Mouse (Mus musculus): ENCODE measurements around the gene Rbl2. TPM values are rescaled to one million over a fixed set of nuclear protein-coding genes. Genes with fewer than 3 reads are reported as not detected.

Gene Rbl2
- polyA plus RNA-seq, 1 experiment from 2014 or later: 13.6 TPM

DNA sequence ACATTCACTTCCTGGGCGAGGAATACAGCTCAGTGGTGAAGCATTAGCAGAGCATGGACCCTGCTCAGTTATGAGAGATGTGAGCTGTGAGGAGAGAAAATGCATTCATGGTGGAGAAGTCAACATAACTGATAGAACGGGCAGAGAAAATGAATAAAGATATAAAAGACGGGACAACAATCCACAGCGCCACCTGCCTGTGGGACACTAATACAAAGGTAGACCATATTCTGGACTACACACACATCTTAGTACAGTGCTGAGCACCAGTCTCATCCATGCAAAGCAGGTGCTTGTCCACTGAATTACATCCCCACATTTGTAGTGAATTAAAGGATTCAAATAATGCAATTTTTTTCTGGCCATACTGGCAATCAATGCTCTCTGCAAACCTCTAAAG is 47.7 kb downstream of the Rbl2 start:
- Histone ChIP-seq H3K4me1 (ENCODE audit: control insufficient read depth, insufficient read depth, low read length) (no peaks in the 10 kb centered on the region), H3K9ac (ENCODE audit: low read length) (no peak overlapping the region), H3K9me3 (ENCODE audit: control insufficient read depth, low read length) (no peaks in the 10 kb centered on the region), H3K27me3 (ENCODE audit: control insufficient read depth, insufficient read depth, low read length) (no peaks in the 10 kb centered on the region), H3K27ac (ENCODE audit: low read depth, low read length) (no peak overlapping the region), H3K36me3 (ENCODE audit: control insufficient read depth, insufficient read depth, low read length) (peaks cover 11% of the 10 kb centered on the region), H3K4me2 (no peak overlapping the region), H3K4me3 (ENCODE audit: low read depth, low read length) (no peak overlapping the region)
- DNase-seq (ENCODE audit: low spot score, missing footprints) (no peak), ATAC-seq (ENCODE audit: low FRiP score) (no peak)
- WGBS: 90% methylated on average over 4 of the region's 4 CpGs

DNA sequence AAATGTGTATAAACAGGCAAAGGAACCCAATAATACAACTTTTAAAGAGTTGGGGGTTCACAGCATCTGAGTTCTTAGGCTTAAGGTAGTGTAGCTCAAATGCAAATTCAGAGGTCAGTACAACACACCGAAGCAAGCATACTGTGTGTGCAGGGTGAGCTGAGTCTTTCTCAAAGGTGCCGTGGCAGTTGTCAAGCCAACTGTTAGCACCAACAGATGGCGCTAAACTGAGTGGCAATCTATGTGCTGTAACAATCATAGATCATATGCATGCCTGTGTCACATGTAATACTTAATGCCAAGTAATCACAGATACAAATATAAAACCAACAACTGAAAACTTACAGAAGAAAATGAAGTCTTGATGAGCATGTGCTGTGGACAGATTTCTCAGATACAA is 48.3 kb downstream of the Rbl2 start:
- Histone ChIP-seq H3K9ac (ENCODE audit: low read length) (no peak overlapping the region), H3K27me3 (ENCODE audit: control insufficient read depth, insufficient read depth, low read length) (no peaks in the 10 kb centered on the region), H3K9me3 (ENCODE audit: control insufficient read depth, low read length) (no peaks in the 10 kb centered on the region), H3K4me1 (ENCODE audit: control insufficient read depth, insufficient read depth, low read length) (no peaks in the 10 kb centered on the region), H3K36me3 (ENCODE audit: control insufficient read depth, insufficient read depth, low read length) (peaks cover 15% of the 10 kb centered on the region), H3K27ac (ENCODE audit: low read depth, low read length) (no peak overlapping the region), H3K4me3 (ENCODE audit: low read depth, low read length) (no peak overlapping the region), H3K4me2 (no peak overlapping the region)
- no peak for DNase-seq (ENCODE audit: low spot score, missing footprints)
- 76% methylated on average over 3 of the region's 3 CpGs for WGBS
- ATAC-seq (ENCODE audit: low FRiP score): no peak

DNA sequence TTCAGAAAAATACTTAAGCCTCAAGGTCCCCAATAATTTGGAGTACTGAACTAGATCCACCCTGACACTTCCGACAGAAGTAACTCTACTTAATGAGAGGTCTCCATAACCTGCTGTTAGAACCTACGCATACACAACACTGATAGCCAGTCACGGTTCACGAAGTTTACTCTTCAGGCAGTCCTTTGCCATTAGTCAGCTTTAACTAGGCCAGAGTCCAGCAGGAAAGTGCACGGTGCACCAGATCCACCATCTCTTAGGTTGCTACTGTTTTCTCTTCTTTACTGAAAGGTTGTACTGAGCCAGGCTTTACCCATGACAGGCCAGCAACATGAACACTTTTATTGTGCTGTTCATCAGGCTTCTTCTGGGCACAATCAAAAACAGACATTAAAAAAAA is 54.5 kb downstream of the Rbl2 start:
- H3K9ac ChIP-seq (ENCODE audit: low read length): no peak overlapping the region
- no peaks in the 10 kb centered on the region for H3K27me3 ChIP-seq (ENCODE audit: control insufficient read depth, insufficient read depth, low read length)
- H3K4me1 ChIP-seq (ENCODE audit: control insufficient read depth, insufficient read depth, low read length): no peaks in the 10 kb centered on the region
- no peaks in the 10 kb centered on the region for H3K9me3 ChIP-seq (ENCODE audit: control insufficient read depth, low read length)
- H3K36me3 ChIP-seq (ENCODE audit: control insufficient read depth, insufficient read depth, low read length): peaks cover 22% of the 10 kb centered on the region
- no peak for ATAC-seq (ENCODE audit: low FRiP score)
- no peak overlapping the region for H3K4me2 ChIP-seq
- no peak overlapping the region for H3K27ac ChIP-seq (ENCODE audit: low read depth, low read length)
- 97% methylated on average over 5 of the region's 5 CpGs for WGBS
- no peak for DNase-seq (ENCODE audit: low spot score, missing footprints)
- H3K4me3 ChIP-seq (ENCODE audit: low read depth, low read length): no peak overlapping the region

DNA sequence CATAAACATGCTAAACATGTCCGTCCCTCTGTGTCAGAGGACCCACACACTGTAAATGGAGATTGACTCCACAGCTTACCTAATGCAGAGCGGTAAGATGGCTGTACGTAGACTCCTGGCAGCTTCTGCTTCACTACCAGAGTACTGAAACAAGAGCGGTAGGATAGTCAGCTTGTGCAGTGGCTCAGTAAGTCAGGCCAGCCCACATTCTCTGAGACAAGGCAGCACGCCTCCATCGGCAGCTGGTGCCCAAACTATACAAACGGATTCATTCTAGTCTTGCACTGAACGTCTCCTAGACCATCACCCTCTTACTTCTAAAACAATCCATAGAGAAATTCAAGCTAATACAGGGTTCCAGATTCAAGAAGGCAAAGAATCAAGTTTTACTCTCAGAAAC is 56.9 kb downstream of the Rbl2 start:
- H3K9me3 ChIP-seq (ENCODE audit: control insufficient read depth, low read length): no peaks in the 10 kb centered on the region
- H3K27ac ChIP-seq (ENCODE audit: low read depth, low read length): no peak overlapping the region
- H3K27me3 ChIP-seq (ENCODE audit: control insufficient read depth, insufficient read depth, low read length): no peaks in the 10 kb centered on the region
- no peak overlapping the region for H3K4me2 ChIP-seq
- 92% methylated on average over 8 of the region's 8 CpGs for WGBS
- H3K4me3 ChIP-seq (ENCODE audit: low read depth, low read length): no peak overlapping the region
- H3K9ac ChIP-seq (ENCODE audit: low read length): no peak overlapping the region
- no peak for DNase-seq (ENCODE audit: low spot score, missing footprints)
- H3K36me3 ChIP-seq (ENCODE audit: control insufficient read depth, insufficient read depth, low read length): peaks cover 17% of the 10 kb centered on the region
- no peaks in the 10 kb centered on the region for H3K4me1 ChIP-seq (ENCODE audit: control insufficient read depth, insufficient read depth, low read length)
- no peak for ATAC-seq (ENCODE audit: low FRiP score)

DNA sequence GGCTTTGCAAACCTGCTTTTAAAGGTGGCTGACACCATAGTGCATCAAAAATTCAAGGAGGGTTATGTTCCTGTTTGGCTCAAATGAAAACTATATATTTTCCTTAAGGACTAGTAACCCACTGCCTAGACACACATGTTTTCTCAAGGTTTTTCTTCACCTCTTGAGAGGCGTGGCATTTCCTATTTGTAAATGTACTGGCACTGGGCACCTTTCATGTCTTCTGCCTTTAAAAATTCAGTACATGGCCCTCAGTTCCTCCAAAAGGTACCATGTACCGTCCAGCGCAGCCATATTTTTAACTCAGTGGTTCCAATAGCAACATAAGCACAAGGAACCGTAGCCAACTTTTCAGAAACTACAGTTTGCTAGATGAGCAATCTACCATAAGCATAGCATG is 62.9 kb downstream of the Rbl2 start:
- Histone ChIP-seq H3K9me3 (ENCODE audit: control insufficient read depth, low read length) (no peaks in the 10 kb centered on the region), H3K9ac (ENCODE audit: low read length) (no peak overlapping the region), H3K4me3 (ENCODE audit: low read depth, low read length) (peak overlapping the region; percentile 85), H3K4me1 (ENCODE audit: control insufficient read depth, insufficient read depth, low read length) (peaks cover 15% of the 10 kb centered on the region), H3K36me3 (ENCODE audit: control insufficient read depth, insufficient read depth, low read length) (peaks cover 2% of the 10 kb centered on the region; the same call in 1 of the 2 replicates), H3K4me2 (peak overlapping the region; percentile 72), H3K27me3 (ENCODE audit: control insufficient read depth, insufficient read depth, low read length) (no peaks in the 10 kb centered on the region), H3K27ac (ENCODE audit: low read depth, low read length) (no peak overlapping the region)
- DNase-seq (ENCODE audit: low spot score, missing footprints): no peak
- no peak for ATAC-seq (ENCODE audit: low FRiP score)
- WGBS: 83% methylated on average over 4 of the region's 4 CpGs

DNA sequence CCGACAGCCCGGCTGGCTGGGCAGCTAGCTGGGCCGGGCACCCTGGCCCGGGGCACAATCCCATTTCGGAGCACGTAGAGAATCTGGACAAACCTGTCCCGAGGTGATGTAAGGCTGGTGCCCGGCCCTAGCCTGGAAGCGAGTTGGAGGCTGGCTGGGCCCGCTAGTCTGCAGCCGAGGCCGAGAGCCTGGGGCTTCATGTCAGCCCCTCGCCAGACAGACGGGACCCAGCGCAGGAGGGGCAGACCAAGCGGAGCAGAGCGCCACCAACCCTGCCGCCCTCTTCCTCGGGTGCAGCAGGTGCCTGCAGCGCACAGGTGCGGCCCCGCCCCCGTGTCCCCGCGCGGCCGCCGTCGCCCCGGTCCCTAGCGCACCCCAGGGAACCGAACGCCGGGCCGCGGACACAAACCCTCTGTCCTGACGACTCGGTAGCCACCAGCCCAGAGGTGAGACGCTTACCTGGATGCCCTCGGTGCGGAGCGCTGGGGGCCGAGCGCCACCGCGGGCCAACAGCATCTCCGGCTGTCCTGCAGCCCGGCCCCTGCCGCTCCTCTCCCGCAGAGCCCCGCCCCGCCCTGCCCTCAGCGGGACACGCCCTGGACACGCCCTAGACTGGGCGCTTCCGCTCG is 63.7 kb downstream of the Rbl2 start:
- ATAC-seq (ENCODE audit: low FRiP score) (no peak; the same call in 1 of the 2 replicates), DNase-seq (ENCODE audit: low spot score, missing footprints) (no peak)
- no peaks in the 10 kb centered on the region for H3K27me3 ChIP-seq (ENCODE audit: control insufficient read depth, insufficient read depth, low read length)
- H3K9ac ChIP-seq (ENCODE audit: low read length): peak overlapping the region; percentile 86
- H3K27ac ChIP-seq (ENCODE audit: low read depth, low read length): 0 out of 2 replicates have a peak overlapping the region, but pooled peaks have one; percentile 17
- WGBS: under 1% methylated on average over 42 of the region's 58 CpGs
- peaks cover 15% of the 10 kb centered on the region for H3K4me1 ChIP-seq (ENCODE audit: control insufficient read depth, insufficient read depth, low read length)
- no peaks in the 10 kb centered on the region; the same call in 1 of the 2 replicates for H3K36me3 ChIP-seq (ENCODE audit: control insufficient read depth, insufficient read depth, low read length)
- peak overlapping the region; percentile 72 for H3K4me2 ChIP-seq
- H3K4me3 ChIP-seq (ENCODE audit: low read depth, low read length): peak overlapping the region; percentile 85
- H3K9me3 ChIP-seq (ENCODE audit: control insufficient read depth, low read length): no peaks in the 10 kb centered on the region

DNA sequence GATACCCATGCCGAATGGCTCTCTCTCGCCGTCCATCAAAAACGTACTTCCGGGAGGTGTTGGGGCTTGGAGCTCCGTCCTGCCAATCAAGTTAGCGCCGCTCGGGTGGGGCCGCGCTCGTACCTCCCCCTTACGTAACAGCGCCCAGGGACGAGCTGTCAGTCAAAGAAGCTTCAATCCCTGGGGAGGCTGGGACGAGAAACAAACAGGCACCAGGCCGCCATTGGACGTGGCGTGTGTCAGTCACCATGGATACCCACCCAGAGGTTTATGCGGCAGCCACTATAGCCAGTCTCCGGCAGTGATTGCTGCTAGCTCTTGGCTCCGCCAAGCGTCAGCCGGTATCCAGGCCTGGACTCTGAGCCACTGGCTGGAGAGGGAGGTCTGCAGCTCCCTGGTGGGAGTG is 64.2 kb downstream of the Rbl2 start:
- DNase-seq (ENCODE audit: low spot score, missing footprints) (peak; percentile 99), ATAC-seq (ENCODE audit: low FRiP score) (peak; percentile 99)
- Histone ChIP-seq H3K27me3 (ENCODE audit: control insufficient read depth, insufficient read depth, low read length) (no peaks in the 10 kb centered on the region), H3K36me3 (ENCODE audit: control insufficient read depth, insufficient read depth, low read length) (no peaks in the 10 kb centered on the region; the same call in 1 of the 2 replicates), H3K9me3 (ENCODE audit: control insufficient read depth, low read length) (no peaks in the 10 kb centered on the region), H3K9ac (ENCODE audit: low read length) (peak overlapping the region; percentile 21; the same call in 1 of the 2 replicates), H3K4me2 (peak overlapping the region; percentile 31), H3K4me3 (ENCODE audit: low read depth, low read length) (peak overlapping the region; percentile 85), H3K27ac (ENCODE audit: low read depth, low read length) (peak overlapping the region; percentile 63; the same call in 1 of the 2 replicates), H3K4me1 (ENCODE audit: control insufficient read depth, insufficient read depth, low read length) (peaks cover 15% of the 10 kb centered on the region)
- WGBS: 0% methylated on average over 24 of the region's 24 CpGs

DNA sequence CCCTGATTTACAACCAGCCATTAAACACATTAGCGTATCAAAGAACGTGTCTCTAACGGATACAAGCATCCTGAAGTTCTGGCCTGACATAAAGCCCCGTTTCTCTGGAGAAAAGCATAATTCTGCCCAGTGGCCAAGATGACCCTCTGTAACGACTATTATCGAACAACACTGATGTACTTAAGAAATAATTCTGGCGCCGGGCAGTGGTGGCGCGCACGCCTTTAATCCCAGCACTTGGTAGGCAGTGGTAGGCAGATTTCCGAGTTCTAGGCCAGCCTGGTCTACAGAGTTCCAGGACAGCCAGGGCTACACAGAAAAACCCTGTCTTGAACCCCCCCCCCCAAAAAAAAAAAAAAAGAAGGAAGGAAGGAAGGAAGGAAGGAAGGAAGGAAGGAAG is 64.8 kb downstream of the Rbl2 start:
- Histone ChIP-seq H3K27me3 (ENCODE audit: control insufficient read depth, insufficient read depth, low read length) (no peaks in the 10 kb centered on the region), H3K9me3 (ENCODE audit: control insufficient read depth, low read length) (no peaks in the 10 kb centered on the region), H3K27ac (ENCODE audit: low read depth, low read length) (peak overlapping the region; percentile 63), H3K4me1 (ENCODE audit: control insufficient read depth, insufficient read depth, low read length) (peaks cover 15% of the 10 kb centered on the region), H3K9ac (ENCODE audit: low read length) (peak overlapping the region; percentile 21; the same call in 1 of the 2 replicates), H3K4me3 (ENCODE audit: low read depth, low read length) (0 out of 2 replicates have a peak overlapping the region, but pooled peaks have one; percentile 85), H3K36me3 (ENCODE audit: control insufficient read depth, insufficient read depth, low read length) (no peaks in the 10 kb centered on the region), H3K4me2 (peak overlapping the region; percentile 31)
- DNase-seq (ENCODE audit: low spot score, missing footprints) (no peak), ATAC-seq (ENCODE audit: low FRiP score) (no peak)
- 56% methylated on average over 12 of the region's 12 CpGs for WGBS

DNA sequence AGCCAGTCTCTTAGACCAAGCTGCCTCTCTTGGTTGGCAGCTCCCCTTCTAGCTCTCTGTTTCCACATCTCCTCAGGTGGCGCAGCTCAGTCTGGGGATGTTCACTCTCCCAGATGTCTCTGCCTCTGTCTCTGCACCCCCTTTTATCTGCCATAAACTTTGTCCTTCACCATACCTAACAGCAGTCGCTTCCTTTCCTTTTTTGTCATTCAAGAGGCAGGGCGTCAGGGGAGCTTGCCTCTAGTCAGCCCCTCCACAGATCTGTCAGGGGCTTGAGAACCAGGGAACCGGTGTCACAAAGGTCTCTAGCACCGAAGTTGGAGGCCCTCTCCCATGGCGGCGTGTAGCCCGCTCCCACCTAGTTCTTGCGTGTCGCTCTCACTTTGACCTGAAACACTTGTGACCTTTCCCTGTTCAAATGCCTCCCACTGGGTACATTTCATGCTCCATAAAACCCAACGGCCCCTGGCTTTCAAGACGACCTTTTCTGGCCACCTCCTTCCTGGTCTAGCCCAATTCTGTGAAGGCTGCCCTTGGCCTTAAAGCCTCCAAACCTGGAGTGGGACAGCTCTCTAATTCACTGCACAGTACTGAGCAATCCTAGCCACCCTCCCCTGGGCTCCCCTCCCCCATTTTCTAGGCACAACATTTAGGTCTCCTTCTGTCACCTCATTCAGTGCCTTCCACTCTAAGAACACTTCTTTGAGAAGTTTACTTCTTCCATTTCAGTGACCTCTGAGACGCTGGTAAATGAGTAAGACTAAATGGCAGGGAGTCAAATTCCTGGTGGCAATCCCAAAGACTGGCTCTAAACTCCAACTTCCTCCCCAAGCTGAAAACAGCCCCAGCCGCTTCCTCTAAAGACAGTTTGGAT is 65.7 kb downstream of the Rbl2 start:
- no peak for DNase-seq (ENCODE audit: low spot score, missing footprints)
- Histone ChIP-seq H3K27me3 (ENCODE audit: control insufficient read depth, insufficient read depth, low read length) (no peaks in the 10 kb centered on the region), H3K27ac (ENCODE audit: low read depth, low read length) (no peak overlapping the region), H3K4me3 (ENCODE audit: low read depth, low read length) (no peak overlapping the region), H3K36me3 (ENCODE audit: control insufficient read depth, insufficient read depth, low read length) (no peaks in the 10 kb centered on the region), H3K4me1 (ENCODE audit: control insufficient read depth, insufficient read depth, low read length) (peaks cover 15% of the 10 kb centered on the region), H3K9ac (ENCODE audit: low read length) (no peak overlapping the region), H3K4me2 (no peak overlapping the region), H3K9me3 (ENCODE audit: control insufficient read depth, low read length) (no peaks in the 10 kb centered on the region)
- ATAC-seq (ENCODE audit: low FRiP score): no peak
- 62% methylated on average over 14 of the region's 14 CpGs for WGBS

All from midbrain, embryonic 11.5 days (tissue).